Mouse (Mus musculus) erythroblast, embryonic 14.5 days (primary cell): ENCODE results near the gene Gal3st4.

Experiments used
- GATA1 ChIP-seq: IDR thresholded peaks from 2 replicates; pipeline ENCODE4 v1.6.1; 2012; ENCODE audit warnings: low read length, inconsistent platforms, mixed read lengths
- TAL1 ChIP-seq: IDR thresholded peaks from 3 replicates; pipeline ENCODE4 v1.6.1; 2012; ENCODE audit warnings: low read length, inconsistent platforms, mixed read lengths

GRCm38 (mm10) chr5:138312795-138313194 lies 40.2 kb upstream of the Gal3st4 start:
- TF ChIP-seq TAL1 = no peak
- no peak for TF ChIP-seq GATA1
